Mouse (Mus musculus): ENCODE results near the gene Anapc11. TPM values are rescaled to one million over a fixed set of nuclear protein-coding genes. Genes with fewer than 3 reads are reported as not detected.
A peak's percentile ranks its signal among the peaks of the same experiment; 100 is the strongest.

Anapc11 gene
- polyA plus RNA-seq, 1 experiment from 2014 or later: 208 TPM

DNA sequence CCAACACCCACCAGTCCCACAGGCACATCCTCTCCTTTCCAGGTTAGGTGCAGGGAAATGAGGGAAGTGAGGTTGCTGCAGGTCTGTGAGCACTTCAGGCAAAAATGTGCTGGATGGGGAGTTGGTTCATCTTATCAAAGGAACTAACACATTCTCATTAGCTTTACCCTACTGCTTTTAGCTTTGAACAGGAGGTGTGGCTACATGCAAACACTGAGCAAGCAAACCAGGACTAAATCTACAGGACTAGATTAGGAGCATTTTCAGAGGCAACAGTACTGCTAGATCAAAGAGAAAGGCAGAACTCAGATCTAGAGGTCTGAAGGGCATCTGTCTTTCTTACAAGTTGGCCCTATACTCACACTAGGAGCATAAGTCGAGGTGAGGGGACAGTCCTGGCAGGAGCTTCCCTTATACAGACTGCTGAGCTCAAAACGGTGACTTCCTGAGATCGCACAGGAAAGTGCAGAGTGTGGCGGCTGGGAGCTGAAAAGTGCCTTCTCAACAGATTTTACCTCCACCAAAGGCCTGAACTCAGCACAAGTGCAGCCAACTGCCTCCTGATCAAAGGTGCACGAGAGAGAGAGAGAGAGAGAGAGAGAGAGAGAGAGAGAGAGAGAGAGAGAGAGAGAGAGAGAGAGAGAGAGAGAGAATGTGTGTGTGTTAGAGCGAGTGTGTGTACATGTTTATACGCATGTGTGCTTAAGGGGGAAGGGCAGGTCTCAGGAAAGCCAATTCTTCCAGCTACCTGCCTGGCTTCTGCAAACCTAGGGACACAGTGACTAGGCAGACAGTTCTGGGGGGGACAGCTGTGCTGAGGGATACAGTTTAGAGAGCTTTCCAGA lies 32.9 kb downstream of the Anapc11 start:
- peaks cover 18% of the 10 kb centered on the region for H3K36me3 ChIP-seq
- peak overlapping the region; percentile 96 for H3K4me3 ChIP-seq (replicated peaks)
- H3K4me2 ChIP-seq: peak overlapping the region; percentile 85
- peak overlapping the region; percentile 87; the same call in 1 of the 2 replicates for H3K9ac ChIP-seq (replicated peaks)
- no peak for ATAC-seq (ENCODE audit: low FRiP score)
- peaks cover 50% of the 10 kb centered on the region for H3K4me1 ChIP-seq
- H3K9me3 ChIP-seq (replicated peaks): no peaks in the 10 kb centered on the region
- H3K27me3 ChIP-seq (replicated peaks): no peaks in the 10 kb centered on the region
- WGBS: 44% methylated on average over 7 of the region's 7 CpGs
- peak overlapping the region; percentile 6; the same call in 1 of the 2 replicates for H3K27ac ChIP-seq (replicated peaks)

DNA sequence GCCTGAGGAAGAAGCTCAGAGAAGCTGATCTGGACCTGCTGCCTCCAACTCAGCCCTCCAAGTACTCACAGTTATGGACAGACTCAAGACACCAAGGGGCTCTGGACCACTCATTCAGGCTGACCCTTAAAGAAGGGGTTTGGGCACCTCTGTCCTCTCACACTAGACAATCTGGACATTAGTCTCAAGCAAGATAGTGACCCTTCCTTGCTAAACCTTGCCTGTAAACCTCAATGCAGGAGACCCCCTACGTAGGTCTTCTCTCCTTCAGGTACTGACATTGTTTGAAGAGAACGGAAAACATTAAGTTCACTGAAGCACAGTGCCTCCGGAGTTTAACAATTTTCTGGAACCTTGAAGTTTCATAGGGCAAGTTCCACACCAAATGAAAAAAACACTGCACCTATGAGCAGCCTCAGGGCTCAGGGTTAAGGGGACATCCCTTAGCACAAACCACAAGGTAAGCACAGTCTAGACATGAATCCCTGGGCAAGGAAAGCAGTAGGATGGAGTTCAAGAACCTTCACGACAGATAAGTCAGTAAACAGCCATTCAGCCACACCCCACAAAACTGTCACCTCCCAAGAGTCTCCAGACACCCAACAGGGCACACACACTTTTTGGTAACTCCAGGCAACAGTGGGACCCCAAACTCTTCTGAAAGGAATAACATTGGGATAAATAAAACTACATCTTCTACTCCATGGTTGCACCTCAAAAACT lies 33.7 kb downstream of the Anapc11 start:
- peak overlapping the region; percentile 88; the same call in 1 of the 2 replicates for H3K27ac ChIP-seq (replicated peaks)
- no peaks in the 10 kb centered on the region for H3K27me3 ChIP-seq (replicated peaks)
- peak overlapping the region; percentile 96 for H3K4me3 ChIP-seq (replicated peaks)
- H3K4me2 ChIP-seq: peak overlapping the region; percentile 85
- no peaks in the 10 kb centered on the region for H3K9me3 ChIP-seq (replicated peaks)
- 70% methylated on average over 4 of the region's 4 CpGs for WGBS
- H3K4me1 ChIP-seq: peaks cover 46% of the 10 kb centered on the region
- peak overlapping the region; percentile 87 for H3K9ac ChIP-seq (replicated peaks)
- peaks cover 17% of the 10 kb centered on the region for H3K36me3 ChIP-seq
- ATAC-seq (ENCODE audit: low FRiP score): no peak

DNA sequence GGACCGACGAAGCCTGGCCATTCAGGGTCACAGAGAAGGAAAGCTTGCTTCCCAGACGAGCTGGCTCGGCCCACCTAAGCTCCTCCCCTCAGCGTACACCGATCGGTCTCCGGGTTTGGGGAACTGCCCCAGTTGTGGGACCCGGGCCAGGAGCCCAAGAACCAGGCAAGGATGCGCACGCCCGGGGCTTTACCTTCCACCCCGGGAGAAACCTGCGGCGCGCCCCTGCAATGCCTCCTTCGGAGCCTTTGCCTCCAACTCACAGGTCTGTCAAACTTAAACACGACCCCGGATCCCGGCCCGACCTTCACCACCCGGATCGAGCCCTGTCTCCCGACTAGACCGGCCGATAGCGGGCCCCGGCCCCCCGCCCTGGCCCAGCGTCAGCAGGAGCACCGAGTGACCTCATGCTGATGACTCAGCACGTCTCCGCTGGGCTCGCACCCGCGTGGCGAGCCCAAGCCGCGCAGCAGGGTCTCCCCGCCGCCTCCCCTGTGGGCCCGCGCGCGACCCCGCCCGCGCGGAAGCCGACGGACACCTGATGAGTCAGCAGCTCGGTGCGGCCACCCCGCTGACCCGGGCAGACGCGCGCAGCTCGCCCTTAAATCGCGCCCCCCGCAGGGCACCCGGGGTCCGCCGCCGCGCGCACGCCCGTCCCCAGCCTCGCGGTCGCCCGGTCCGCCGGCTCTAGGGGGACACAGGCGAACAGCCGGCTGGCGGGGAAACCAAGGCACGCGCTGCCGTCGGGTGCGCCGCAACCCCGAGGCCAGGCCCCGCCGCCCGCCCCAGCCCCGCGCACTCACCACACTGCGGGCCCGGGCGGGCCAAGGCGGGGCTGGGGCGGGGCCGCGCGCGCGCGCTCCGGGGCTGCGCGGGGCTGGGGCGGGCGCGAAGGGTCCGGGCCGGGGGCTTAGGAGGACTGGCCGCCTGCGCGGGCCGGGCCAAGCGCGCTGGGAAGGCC lies 34.6 kb downstream of the Anapc11 start:
- H3K36me3 ChIP-seq: peaks cover 9% of the 10 kb centered on the region
- peak overlapping the region; percentile 88 for H3K27ac ChIP-seq (replicated peaks)
- H3K9me3 ChIP-seq (replicated peaks): no peaks in the 10 kb centered on the region
- H3K4me3 ChIP-seq (replicated peaks): peak overlapping the region; percentile 96
- H3K4me1 ChIP-seq: peaks cover 46% of the 10 kb centered on the region
- peak; percentile 85 for ATAC-seq (ENCODE audit: low FRiP score)
- peak overlapping the region; percentile 85 for H3K4me2 ChIP-seq
- WGBS: under 1% methylated on average over 91 of the region's 116 CpGs
- H3K9ac ChIP-seq (replicated peaks): peak overlapping the region; percentile 87
- H3K27me3 ChIP-seq (replicated peaks): no peaks in the 10 kb centered on the region

DNA sequence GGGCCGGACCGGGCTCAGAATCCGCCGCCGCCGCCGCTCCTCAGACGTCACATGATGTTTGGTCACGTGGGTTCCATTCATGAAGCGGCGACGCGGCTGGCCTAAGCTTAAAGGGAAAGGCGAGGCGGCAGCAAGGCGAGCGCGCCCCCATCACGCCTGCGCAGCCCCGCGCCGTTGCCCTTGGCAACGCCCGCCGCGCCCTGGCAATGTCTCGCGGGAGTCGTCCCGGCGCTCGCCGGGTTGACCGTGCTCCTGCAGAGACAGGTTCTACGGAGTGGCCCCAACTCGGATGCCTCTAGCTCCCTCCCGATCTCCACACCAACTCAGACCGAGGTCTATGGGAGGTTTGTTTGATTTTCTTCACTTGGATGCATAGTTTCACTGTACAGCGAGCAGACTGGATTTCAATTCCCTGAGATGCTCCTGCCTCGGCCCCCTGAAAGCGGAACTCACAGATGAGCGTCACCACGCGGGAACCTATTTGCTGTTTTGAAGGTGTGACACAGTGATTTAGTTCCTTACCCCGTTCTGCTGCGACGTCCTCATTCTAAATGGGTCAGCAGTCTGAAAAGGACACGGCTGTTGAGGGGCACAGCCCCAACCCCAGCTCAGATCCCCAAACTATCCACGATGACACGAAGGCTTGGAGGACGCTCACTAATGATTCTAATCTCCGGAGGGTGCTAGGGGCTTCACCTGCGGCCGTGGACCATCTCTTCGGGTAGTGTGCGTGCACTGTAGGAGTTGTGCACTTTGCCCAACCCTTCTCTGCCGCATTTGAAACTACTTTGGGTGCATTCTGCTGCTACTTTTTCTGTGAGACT lies 35.5 kb downstream of the Anapc11 start, which contains the start of gene Mafg:
TSS of gene Mafg (minus strand) at position 81 of the 824 bp plus-strand sequence.
- H3K4me1 ChIP-seq: peaks cover 46% of the 10 kb centered on the region
- ATAC-seq (ENCODE audit: low FRiP score): peak; percentile 90
- H3K27ac ChIP-seq (replicated peaks): peak within 1 kb of the TSS; percentile 88
- peak within 1 kb of the TSS; percentile 96 for H3K4me3 ChIP-seq (replicated peaks)
- 11% methylated on average over 58 of the region's 58 CpGs for WGBS
- no peaks in the 10 kb centered on the region for H3K27me3 ChIP-seq (replicated peaks)
- H3K9me3 ChIP-seq (replicated peaks): no peaks in the 10 kb centered on the region
- peak within 1 kb of the TSS; percentile 87 for H3K9ac ChIP-seq (replicated peaks)
- peak within 1 kb of the TSS; percentile 85 for H3K4me2 ChIP-seq
- peaks cover 7% of the 10 kb centered on the region for H3K36me3 ChIP-seq

DNA sequence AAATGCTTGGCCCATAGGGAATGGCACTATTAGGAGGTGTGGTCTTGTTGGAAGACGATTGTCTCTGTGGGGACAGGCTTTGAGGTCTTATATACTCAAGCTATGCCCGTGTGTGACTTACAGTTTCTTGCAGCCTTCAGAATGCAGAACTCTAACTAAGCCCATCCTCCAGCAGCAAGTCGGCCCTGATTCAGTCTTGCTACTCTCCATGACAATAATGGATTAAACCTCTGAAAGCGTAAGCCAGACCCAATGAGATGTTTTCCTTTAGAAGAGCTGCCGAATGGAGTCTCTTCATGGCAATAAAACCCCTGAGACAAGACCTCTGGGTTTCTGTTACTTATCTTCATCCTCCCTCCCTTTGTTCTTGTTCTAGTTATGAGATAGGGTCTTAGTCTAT lies 36.6 kb downstream of the Anapc11 start:
- no peaks in the 10 kb centered on the region for H3K9me3 ChIP-seq (replicated peaks)
- WGBS: 81% methylated on average over 5 of the region's 5 CpGs
- no peaks in the 10 kb centered on the region for H3K27me3 ChIP-seq (replicated peaks)
- no peak overlapping the region for H3K4me3 ChIP-seq (replicated peaks)
- no peaks in the 10 kb centered on the region for H3K36me3 ChIP-seq
- peaks cover 37% of the 10 kb centered on the region for H3K4me1 ChIP-seq
- H3K27ac ChIP-seq (replicated peaks): no peak overlapping the region
- no peak overlapping the region; the same call in 1 of the 2 replicates for H3K4me2 ChIP-seq
- ATAC-seq (ENCODE audit: low FRiP score): no peak
- H3K9ac ChIP-seq (replicated peaks): no peak overlapping the region

DNA sequence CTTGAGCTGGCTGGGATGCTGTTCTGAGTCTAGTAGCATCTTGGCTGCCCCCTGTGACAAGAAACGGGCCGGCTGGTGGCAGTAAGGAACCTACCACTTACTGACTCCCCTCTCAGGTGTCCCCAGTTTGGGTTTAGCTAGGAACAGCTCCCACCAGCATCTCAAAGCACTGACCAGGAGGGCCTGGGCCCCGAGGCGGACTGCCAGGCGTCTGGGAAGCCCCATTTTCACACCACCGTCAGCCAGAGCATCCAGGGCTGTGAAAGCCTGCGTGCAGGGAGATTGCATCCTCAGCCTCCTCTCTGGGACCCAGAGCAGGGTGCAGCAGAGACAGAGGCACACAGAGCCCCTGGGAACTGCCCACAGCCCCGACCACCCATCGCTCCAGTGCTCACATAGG lies 43.0 kb downstream of the Anapc11 start:
- Histone ChIP-seq H3K27me3 (replicated peaks) (no peaks in the 10 kb centered on the region), H3K27ac (replicated peaks) (no peak overlapping the region), H3K36me3 (no peaks in the 10 kb centered on the region), H3K4me3 (replicated peaks) (no peak overlapping the region), H3K9ac (replicated peaks) (no peak overlapping the region; the same call in 1 of the 2 replicates), H3K4me2 (no peak overlapping the region), H3K4me1 (peaks cover 15% of the 10 kb centered on the region), H3K9me3 (replicated peaks) (no peaks in the 10 kb centered on the region)
- ATAC-seq (ENCODE audit: low FRiP score): no peak
- 63% methylated on average over 9 of the region's 9 CpGs for WGBS

DNA sequence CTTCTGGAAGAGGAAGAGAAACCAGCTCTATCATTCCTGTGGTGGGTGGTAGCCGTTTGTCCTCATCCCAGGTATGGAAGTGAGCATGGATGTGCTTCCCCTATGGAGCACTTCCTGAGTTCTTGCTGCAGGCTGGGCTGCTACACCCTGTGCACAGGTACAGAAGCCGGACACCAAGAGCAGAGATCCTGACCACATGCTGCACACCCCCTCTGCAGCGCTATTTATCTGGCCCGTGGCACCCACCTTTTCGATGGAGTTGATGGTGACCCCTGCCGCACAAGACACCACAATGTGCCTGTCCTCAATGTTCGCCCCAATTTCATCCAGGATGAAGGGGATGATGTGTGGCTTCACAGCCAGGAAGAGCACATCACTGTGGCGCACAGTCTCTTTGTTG lies 43.6 kb downstream of the Anapc11 start:
- Histone ChIP-seq H3K27me3 (replicated peaks) (no peaks in the 10 kb centered on the region), H3K36me3 (no peaks in the 10 kb centered on the region), H3K27ac (replicated peaks) (no peak overlapping the region), H3K4me3 (replicated peaks) (no peak overlapping the region), H3K9me3 (replicated peaks) (no peaks in the 10 kb centered on the region), H3K4me1 (peaks cover 15% of the 10 kb centered on the region), H3K9ac (replicated peaks) (peak overlapping the region; percentile 76; the same call in 1 of the 2 replicates), H3K4me2 (0 out of 2 replicates have a peak overlapping the region, but pooled peaks have one; percentile 95)
- ATAC-seq (ENCODE audit: low FRiP score): no peak
- 83% methylated on average over 8 of the region's 8 CpGs for WGBS

DNA sequence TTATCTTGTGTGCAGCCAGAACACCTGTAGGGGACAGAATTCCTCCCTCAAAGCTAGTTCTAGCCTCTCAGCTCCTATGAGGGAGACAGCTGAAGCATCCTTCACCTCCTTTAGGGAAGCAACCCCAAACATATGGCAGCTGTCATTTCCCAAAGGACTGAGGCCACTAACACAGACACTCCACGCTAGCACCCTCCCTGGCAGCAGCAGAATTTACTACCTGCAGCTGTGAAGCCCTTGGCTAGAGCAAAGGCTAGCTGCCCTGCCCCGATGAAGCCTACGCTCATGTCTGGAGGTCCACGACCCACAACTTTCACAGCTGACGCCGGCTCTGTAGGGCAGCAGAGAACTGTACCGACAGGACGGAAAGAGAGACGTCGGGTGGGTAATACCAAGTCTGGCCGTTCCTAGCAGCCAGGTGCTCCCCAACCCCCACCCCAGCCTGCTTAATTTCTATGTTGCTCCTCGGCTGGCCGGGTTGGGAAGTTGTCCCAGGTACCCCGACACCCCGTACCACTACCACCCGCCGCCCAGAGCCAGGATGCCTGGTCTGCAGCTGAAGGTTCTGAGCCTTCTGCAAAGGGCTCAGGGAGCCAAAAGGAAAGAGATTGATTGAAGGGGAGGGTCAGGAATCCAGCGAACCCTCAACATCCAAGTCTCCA lies 44.8 kb downstream of the Anapc11 start:
- Histone ChIP-seq H3K4me3 (replicated peaks) (peak overlapping the region; percentile 51), H3K9ac (replicated peaks) (peak overlapping the region; percentile 76), H3K9me3 (replicated peaks) (no peaks in the 10 kb centered on the region), H3K4me1 (peaks cover 20% of the 10 kb centered on the region), H3K27me3 (replicated peaks) (no peaks in the 10 kb centered on the region), H3K4me2 (peak overlapping the region; percentile 95), H3K36me3 (no peaks in the 10 kb centered on the region), H3K27ac (replicated peaks) (peak overlapping the region; percentile 60)
- peak; percentile 54 for ATAC-seq (ENCODE audit: low FRiP score)
- under 1% methylated on average over 18 of the region's 18 CpGs for whole genome bisulfite sequencing

DNA sequence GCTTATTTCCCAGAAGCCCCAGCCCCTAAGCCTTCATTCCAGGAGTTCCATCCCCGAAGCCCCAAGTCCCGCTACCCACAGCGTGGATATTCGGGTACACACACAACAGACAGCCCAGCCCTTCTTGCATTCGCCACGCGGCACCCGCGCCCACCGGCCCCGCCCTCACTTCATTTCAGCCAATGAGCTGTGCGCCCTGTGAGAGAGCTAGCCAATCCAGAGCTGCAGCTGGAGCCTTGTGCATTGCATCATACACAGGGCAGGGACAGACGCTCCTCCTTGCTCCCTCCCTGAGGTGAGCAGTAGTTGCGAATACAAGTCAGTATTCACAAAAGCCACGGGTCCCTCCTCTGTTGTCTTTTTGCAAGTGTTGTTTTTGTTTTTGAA lies 45.4 kb downstream of the Anapc11 start, which contains the start of gene Pycr1:
TSS of gene Pycr1 (minus strand) at position 169 of the 387 bp plus-strand sequence.
- peak; percentile 99 for ATAC-seq (ENCODE audit: low FRiP score)
- no peaks in the 10 kb centered on the region for H3K9me3 ChIP-seq (replicated peaks)
- no peaks in the 10 kb centered on the region for H3K27me3 ChIP-seq (replicated peaks)
- peaks cover 23% of the 10 kb centered on the region for H3K4me1 ChIP-seq
- under 1% methylated on average over 15 of the region's 15 CpGs for WGBS
- H3K9ac ChIP-seq (replicated peaks): peak within 1 kb of the TSS; percentile 76
- peak within 1 kb of the TSS; percentile 60 for H3K27ac ChIP-seq (replicated peaks)
- H3K4me3 ChIP-seq (replicated peaks): peak within 1 kb of the TSS; percentile 51
- peak within 1 kb of the TSS; percentile 95 for H3K4me2 ChIP-seq
- H3K36me3 ChIP-seq: no peaks in the 10 kb centered on the region
